In the genomic region with DNA sequence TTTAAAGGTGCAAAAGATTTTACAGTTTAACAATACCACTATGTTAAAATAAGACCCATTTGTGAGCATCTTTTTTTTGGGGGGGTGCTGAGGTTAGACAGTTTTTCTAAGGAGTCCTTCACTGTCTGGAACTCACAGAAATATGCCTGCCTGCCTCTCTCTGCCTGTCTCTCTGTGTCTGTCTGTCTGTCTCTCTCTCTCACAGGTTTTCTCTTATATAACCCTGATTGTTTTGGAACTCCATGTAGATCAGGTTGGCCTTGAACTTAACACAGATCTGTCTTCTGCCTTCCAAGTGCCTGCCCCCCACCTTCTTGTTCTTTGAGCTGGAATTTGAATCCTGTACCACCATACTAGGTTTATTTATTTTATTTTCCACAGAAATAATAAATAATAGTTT, we compare ENCODE assay signal across 9 mouse cellular contexts. TPM values are rescaled to one million over a fixed set of nuclear protein-coding genes. Genes with fewer than 3 reads are reported as not detected.
A peak's percentile ranks its signal among the peaks of the same experiment; 100 is the strongest.
DNase-seq lines count a peak whose midpoint lies in the region; ATAC-seq and TF ChIP-seq lines count a peak whose summit lies in the region.
"Had no signal": no experiment of that assay in that cellular context is flagged by ENCODE, and none has a peak within 500 bp of the region (broad histone marks: within the 10 kb centered on the region; RNA-seq: fewer than 3 reads in every experiment).

No protein-coding gene starts in this region.

- no peaks in the 10 kb centered on the region for H3K36me3 ChIP-seq in heart, embryonic 11.5 days (ENCODE audit: control insufficient read depth, insufficient read depth, low read length)
- no peaks in the 10 kb centered on the region for H3K36me3 ChIP-seq in midbrain, embryonic 10.5 days
- no peaks in the 10 kb centered on the region for H3K36me3 ChIP-seq in midbrain, postnatal 0 days (ENCODE audit: insufficient read depth, low read length)
- H3K36me3 ChIP-seq in forebrain, embryonic 15.5 days, result no peaks in the 10 kb centered on the region
- H3K36me3 ChIP-seq in midbrain, embryonic 14.5 days (ENCODE audit: control insufficient read depth, insufficient read depth, low read length), result no peaks in the 10 kb centered on the region

- no peaks in the 10 kb centered on the region for H3K27me3 ChIP-seq in heart, embryonic 11.5 days (ENCODE audit: control insufficient read depth, insufficient read depth, low read length)
- H3K27me3 ChIP-seq in midbrain, embryonic 10.5 days (ENCODE audit: low read depth, poor library complexity, severe bottlenecking), result no peaks in the 10 kb centered on the region
- H3K27me3 ChIP-seq in midbrain, postnatal 0 days (ENCODE audit: insufficient read depth, low read length), result no peaks in the 10 kb centered on the region
- H3K27me3 ChIP-seq in forebrain, embryonic 15.5 days, result no peaks in the 10 kb centered on the region
- no peaks in the 10 kb centered on the region for H3K27me3 ChIP-seq in midbrain, embryonic 14.5 days (ENCODE audit: control insufficient read depth, insufficient read depth, low read length)

- TF ChIP-seq CTCF in midbrain, postnatal 0 days (IDR thresholded peaks at IDR 0.05), result no peak

- ATAC-seq in heart, embryonic 11.5 days (replicated peaks; ENCODE audit: insufficient number of reproducible peaks, low FRiP score, low TSS enrichment), result no peak
- ATAC-seq in midbrain, postnatal 0 days (ENCODE audit: low FRiP score), result no peak
- ATAC-seq in forebrain, embryonic 15.5 days (replicated peaks), result no peak
- ATAC-seq in midbrain, embryonic 14.5 days (ENCODE audit: low FRiP score, low TSS enrichment), result no peak
- no peak for ATAC-seq in CD4-positive, CD25-positive, alpha-beta regulatory T cell, adult 4 months

- no peak overlapping the region for H3K27ac ChIP-seq in heart, embryonic 11.5 days (ENCODE audit: low read depth, low read length)
- H3K27ac ChIP-seq in midbrain, embryonic 10.5 days (replicated peaks), result no peak overlapping the region
- no peak overlapping the region for H3K27ac ChIP-seq in midbrain, postnatal 0 days (ENCODE audit: low read depth, low read length)
- no peak overlapping the region for H3K27ac ChIP-seq in forebrain, embryonic 15.5 days (replicated peaks)
- H3K27ac ChIP-seq in midbrain, embryonic 14.5 days (replicated peaks; ENCODE audit: low read depth, low read length), result no peak overlapping the region

- H3K9ac ChIP-seq in heart, embryonic 11.5 days (ENCODE audit: low read depth, low read length), result no peak overlapping the region
- H3K9ac ChIP-seq in midbrain, postnatal 0 days (replicated peaks; ENCODE audit: low read length, poor library complexity, severe bottlenecking), result no peak overlapping the region
- no peak overlapping the region for H3K9ac ChIP-seq in forebrain, embryonic 15.5 days (replicated peaks)
- H3K9ac ChIP-seq in midbrain, embryonic 14.5 days (replicated peaks; ENCODE audit: low read length), result 0 out of 2 replicates have a peak overlapping the region, but pooled peaks have one; percentile 1

- DNase-seq in heart, adult 9 months (ENCODE audit: low spot score in 2 of 2), result no peak
- DNase-seq in midbrain, embryonic 10.5 days (ENCODE audit: low spot score), result no peak
- no peak for DNase-seq in midbrain, postnatal 0 days (ENCODE audit: low spot score)
- DNase-seq in midbrain, embryonic 14.5 days, result no peak
- no peak for DNase-seq in thymus, postnatal 10 days (ENCODE audit: low spot score in 2 of 2)
- DNase-seq: thymus, postnatal 4 days had no signal

- peak overlapping the region; percentile 14; the same call in 1 of the 2 replicates for H3K4me2 ChIP-seq in heart, embryonic 11.5 days
- H3K4me2 ChIP-seq in midbrain, postnatal 0 days (ENCODE audit: low read depth, low read length, poor library complexity, severe bottlenecking), result no peak overlapping the region
- peak overlapping the region; percentile 63 for H3K4me2 ChIP-seq in forebrain, embryonic 15.5 days (replicated peaks)
- peak overlapping the region; percentile 60 for H3K4me2 ChIP-seq in midbrain, embryonic 14.5 days (ENCODE audit: low read length)

- H3K9me3 ChIP-seq in heart, embryonic 11.5 days (replicated peaks; ENCODE audit: control insufficient read depth, low read length), result no peaks in the 10 kb centered on the region
- H3K9me3 ChIP-seq in midbrain, embryonic 10.5 days (replicated peaks), result no peaks in the 10 kb centered on the region
- no peaks in the 10 kb centered on the region for H3K9me3 ChIP-seq in midbrain, postnatal 0 days (ENCODE audit: low read length)
- H3K9me3 ChIP-seq in forebrain, embryonic 15.5 days, result no peaks in the 10 kb centered on the region
- H3K9me3 ChIP-seq in midbrain, embryonic 14.5 days (ENCODE audit: control insufficient read depth, low read length), result no peaks in the 10 kb centered on the region

- H3K4me3 ChIP-seq in heart, embryonic 11.5 days (ENCODE audit: low read depth, low read length), result no peak overlapping the region
- H3K4me3 ChIP-seq in midbrain, embryonic 10.5 days, result peak overlapping the region; percentile 92
- no peak overlapping the region for H3K4me3 ChIP-seq in midbrain, postnatal 0 days (ENCODE audit: low read depth, low read length)
- H3K4me3 ChIP-seq in forebrain, embryonic 15.5 days, result no peak overlapping the region
- no peak overlapping the region for H3K4me3 ChIP-seq in midbrain, embryonic 14.5 days (replicated peaks; ENCODE audit: low read depth, low read length)

- peaks cover 14% of the 10 kb centered on the region; the same call in 1 of the 2 replicates for H3K4me1 ChIP-seq in heart, embryonic 11.5 days (ENCODE audit: control insufficient read depth, insufficient read depth, low read length)
- peaks cover 14% of the 10 kb centered on the region for H3K4me1 ChIP-seq in midbrain, embryonic 10.5 days
- no peaks in the 10 kb centered on the region for H3K4me1 ChIP-seq in midbrain, postnatal 0 days (ENCODE audit: insufficient read depth, low read length)
- peaks cover 23% of the 10 kb centered on the region for H3K4me1 ChIP-seq in forebrain, embryonic 15.5 days
- H3K4me1 ChIP-seq in midbrain, embryonic 14.5 days (ENCODE audit: control insufficient read depth, insufficient read depth, low read length), result peaks cover 6% of the 10 kb centered on the region; the same call in 1 of the 2 replicates

RNA-seq across cellular contexts. Expression of a gene that starts 2.2 kb away (rescaled TPM):
- 68.3 and 68.8 TPM in 2 replicates for polyA plus RNA-seq in heart, embryonic 11.5 days (2014; fragmentation: Nextera tagmentation; extraction: Ambion mirVana)
- 90.6 and 94.0 TPM in 2 replicates for polyA plus RNA-seq in midbrain, embryonic 10.5 days (2016; fragmentation: Nextera tagmentation; extraction: Ambion mirVana)
- total RNA-seq in midbrain, postnatal 0 days (2014; rRNA removed), result 44.2 and 46.0 TPM in 2 replicates
- 57.3 and 64.5 TPM in 2 replicates for polyA plus RNA-seq in midbrain, postnatal 0 days (2015; fragmentation: Nextera tagmentation; extraction: Ambion mirVana)
- polyA plus RNA-seq in forebrain, embryonic 15.5 days (2015; fragmentation: Nextera tagmentation; extraction: Ambion mirVana), result 110 TPM in 2 replicates
- polyA plus RNA-seq in midbrain, embryonic 14.5 days (2014; fragmentation: Nextera tagmentation; extraction: Ambion mirVana), result 87.2 and 111 TPM in 2 replicates
- polyA plus RNA-seq in CD4-positive, CD25-positive, alpha-beta regulatory T cell, adult 4 months (2017; shearing (Covaris generic)), result 10 to 100 TPM; 39.8 to 44.8 TPM

RNA-seq across cellular contexts. Expression of a gene that starts 58.9 kb away (rescaled TPM):
- 0.17 TPM in 1 of 2 replicates, not detected in the other for polyA plus RNA-seq in heart, embryonic 11.5 days (2014; fragmentation: Nextera tagmentation; extraction: Ambion mirVana)
- 0.06 TPM in 1 of 2 replicates, not detected in the other for polyA plus RNA-seq in midbrain, embryonic 10.5 days (2016; fragmentation: Nextera tagmentation; extraction: Ambion mirVana)
- 0.22 and 0.24 TPM in 2 replicates for total RNA-seq in midbrain, postnatal 0 days (2014; rRNA removed)
- not detected in 2 replicates for polyA plus RNA-seq in midbrain, postnatal 0 days (2015; fragmentation: Nextera tagmentation; extraction: Ambion mirVana)
- 0.08 TPM in 2 replicates for polyA plus RNA-seq in forebrain, embryonic 15.5 days (2015; fragmentation: Nextera tagmentation; extraction: Ambion mirVana)
- 0.11 TPM in 1 of 2 replicates, not detected in the other for polyA plus RNA-seq in midbrain, embryonic 14.5 days (2014; fragmentation: Nextera tagmentation; extraction: Ambion mirVana)
- 1 to 10 TPM in 1 of 2 experiments, under 1 TPM in 1; 0.86 to 1.6 TPM for polyA plus RNA-seq in CD4-positive, CD25-positive, alpha-beta regulatory T cell, adult 4 months (2017; shearing (Covaris generic))
